Mouse (Mus musculus): Measurements from ENCODE around the gene Epha4. TPM values are rescaled to one million over a fixed set of nuclear protein-coding genes. Genes with fewer than 3 reads are reported as not detected.

Gene Epha4
- polyA plus RNA-seq, 1 experiment: 8.5 TPM

DNA sequence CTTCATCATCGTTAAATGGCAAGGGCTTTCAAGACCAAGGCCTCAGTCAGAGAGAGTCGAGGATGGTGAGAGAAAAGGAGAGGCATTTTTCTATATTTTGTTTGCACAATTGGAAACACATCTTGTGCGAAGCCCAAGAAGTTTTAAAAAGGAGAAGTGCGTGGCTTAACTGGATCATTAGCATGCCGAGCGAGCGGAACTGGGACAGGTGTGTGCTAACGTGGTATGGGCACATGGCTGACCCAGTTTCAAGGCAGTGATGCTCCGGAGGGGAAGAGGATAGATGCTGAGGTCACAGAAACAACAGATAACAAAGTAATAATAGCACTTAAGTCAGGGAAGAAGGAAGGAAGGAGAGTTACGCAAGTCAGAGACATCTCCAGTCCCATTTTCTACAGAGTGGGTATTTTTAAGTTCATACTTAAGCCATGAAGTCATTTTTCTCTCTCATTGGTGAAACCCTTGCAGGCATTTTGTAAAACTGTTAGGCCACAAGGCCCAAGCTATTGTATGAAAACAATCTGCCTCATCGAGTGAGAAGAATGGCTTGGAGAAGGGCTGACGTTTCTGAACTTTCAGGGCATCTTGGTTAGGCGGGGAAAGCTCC, 26.9 kb downstream of the Epha4 start:
- TF ChIP-seq EP300 (IDR thresholded peaks at IDR 0.05; ENCODE audit: insufficient read depth, low read depth, low read length): no peak
- no peak for TF ChIP-seq CTCF (IDR thresholded peaks at IDR 0.05; ENCODE audit: low read depth, low read length)
- no peak for TF ChIP-seq POLR2A (IDR thresholded peaks at IDR 0.05; ENCODE audit: insufficient read depth, low read length)
- H3K9me3 ChIP-seq (replicated peaks; ENCODE audit: control insufficient read depth, insufficient read depth, low read length, poor library complexity, severe bottlenecking): no peaks in the 10 kb centered on the region

GRCm38 (mm10) chr1:77484766-77485596, 29.9 kb downstream of the Epha4 start:
- Histone ChIP-seq H3K4me3 (ENCODE audit: low read depth, low read length) (no peak overlapping the region), H3K27ac (ENCODE audit: insufficient read depth, low read length) (no peak overlapping the region), H3K36me3 (ENCODE audit: control insufficient read depth, insufficient read depth, low read length, poor library complexity, severe bottlenecking) (no peaks in the 10 kb centered on the region), H3K27me3 (ENCODE audit: control insufficient read depth, insufficient read depth, low read length, poor library complexity, severe bottlenecking) (no peaks in the 10 kb centered on the region), H3K9ac (ENCODE audit: low read depth, poor library complexity, severe bottlenecking) (no peak overlapping the region), H3K9me3 (replicated peaks; ENCODE audit: control insufficient read depth, insufficient read depth, low read length, poor library complexity, severe bottlenecking) (no peaks in the 10 kb centered on the region), H3K4me1 (ENCODE audit: control insufficient read depth, insufficient read depth, low read length) (no peaks in the 10 kb centered on the region)
- no peak for TF ChIP-seq CTCF (IDR thresholded peaks at IDR 0.05; ENCODE audit: low read depth, low read length)
- no peak for TF ChIP-seq EP300 (IDR thresholded peaks at IDR 0.05; ENCODE audit: insufficient read depth, low read depth, low read length)
- no peak for TF ChIP-seq POLR2A (IDR thresholded peaks at IDR 0.05; ENCODE audit: insufficient read depth, low read length)

More for the DNA sequence above, 26.9 kb downstream of the Epha4 start:
- Histone ChIP-seq H3K36me3 (ENCODE audit: control insufficient read depth, insufficient read depth, low read length, poor library complexity, severe bottlenecking) (no peaks in the 10 kb centered on the region), H3K9ac (ENCODE audit: low read depth, poor library complexity, severe bottlenecking) (no peak overlapping the region), H3K27me3 (ENCODE audit: control insufficient read depth, insufficient read depth, low read length, poor library complexity, severe bottlenecking) (no peaks in the 10 kb centered on the region), H3K4me3 (ENCODE audit: low read depth, low read length) (no peak overlapping the region), H3K4me1 (ENCODE audit: control insufficient read depth, insufficient read depth, low read length) (no peaks in the 10 kb centered on the region), H3K27ac (ENCODE audit: insufficient read depth, low read length) (no peak overlapping the region)

DNA sequence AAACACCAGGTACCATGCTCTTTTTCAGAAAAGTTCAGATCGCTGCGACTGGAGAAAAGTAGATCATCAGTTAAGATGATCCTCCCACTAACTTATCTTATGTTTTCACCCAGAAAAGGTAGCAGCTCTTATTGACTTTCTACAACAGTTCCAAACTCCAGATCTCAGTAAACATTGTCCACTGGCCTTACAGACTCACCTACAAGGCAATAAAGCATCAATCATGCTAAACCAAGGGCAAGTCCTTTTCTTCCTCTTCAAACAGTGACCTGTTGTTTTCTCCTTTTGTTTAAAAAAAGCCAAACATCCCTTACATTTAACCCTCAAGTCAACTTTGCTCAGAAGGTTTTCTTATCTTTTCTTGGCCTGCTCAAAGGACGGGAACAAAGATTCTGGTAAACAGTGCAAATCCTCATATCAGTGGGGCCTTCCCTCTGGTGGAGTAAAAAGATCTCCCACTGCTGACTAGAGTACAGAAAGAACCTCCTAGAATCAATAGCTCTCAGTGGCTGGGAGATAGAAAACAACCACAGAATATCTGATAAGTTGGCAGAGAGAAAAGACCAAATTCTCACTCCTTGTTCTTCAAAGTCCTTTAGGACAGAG, 39.0 kb downstream of the Epha4 start:
- Histone ChIP-seq H3K36me3 (ENCODE audit: control insufficient read depth, insufficient read depth, low read length, poor library complexity, severe bottlenecking) (no peaks in the 10 kb centered on the region), H3K4me1 (ENCODE audit: control insufficient read depth, insufficient read depth, low read length) (peaks cover 4% of the 10 kb centered on the region), H3K27me3 (ENCODE audit: control insufficient read depth, insufficient read depth, low read length, poor library complexity, severe bottlenecking) (no peaks in the 10 kb centered on the region), H3K4me3 (ENCODE audit: low read depth, low read length) (no peak overlapping the region), H3K9me3 (replicated peaks; ENCODE audit: control insufficient read depth, insufficient read depth, low read length, poor library complexity, severe bottlenecking) (no peaks in the 10 kb centered on the region), H3K27ac (ENCODE audit: insufficient read depth, low read length) (no peak overlapping the region), H3K9ac (ENCODE audit: low read depth, poor library complexity, severe bottlenecking) (no peak overlapping the region)
- TF ChIP-seq CTCF (IDR thresholded peaks at IDR 0.05; ENCODE audit: low read depth, low read length): no peak
- TF ChIP-seq EP300 (IDR thresholded peaks at IDR 0.05; ENCODE audit: insufficient read depth, low read depth, low read length): no peak
- no peak for TF ChIP-seq POLR2A (IDR thresholded peaks at IDR 0.05; ENCODE audit: insufficient read depth, low read length)

DNA sequence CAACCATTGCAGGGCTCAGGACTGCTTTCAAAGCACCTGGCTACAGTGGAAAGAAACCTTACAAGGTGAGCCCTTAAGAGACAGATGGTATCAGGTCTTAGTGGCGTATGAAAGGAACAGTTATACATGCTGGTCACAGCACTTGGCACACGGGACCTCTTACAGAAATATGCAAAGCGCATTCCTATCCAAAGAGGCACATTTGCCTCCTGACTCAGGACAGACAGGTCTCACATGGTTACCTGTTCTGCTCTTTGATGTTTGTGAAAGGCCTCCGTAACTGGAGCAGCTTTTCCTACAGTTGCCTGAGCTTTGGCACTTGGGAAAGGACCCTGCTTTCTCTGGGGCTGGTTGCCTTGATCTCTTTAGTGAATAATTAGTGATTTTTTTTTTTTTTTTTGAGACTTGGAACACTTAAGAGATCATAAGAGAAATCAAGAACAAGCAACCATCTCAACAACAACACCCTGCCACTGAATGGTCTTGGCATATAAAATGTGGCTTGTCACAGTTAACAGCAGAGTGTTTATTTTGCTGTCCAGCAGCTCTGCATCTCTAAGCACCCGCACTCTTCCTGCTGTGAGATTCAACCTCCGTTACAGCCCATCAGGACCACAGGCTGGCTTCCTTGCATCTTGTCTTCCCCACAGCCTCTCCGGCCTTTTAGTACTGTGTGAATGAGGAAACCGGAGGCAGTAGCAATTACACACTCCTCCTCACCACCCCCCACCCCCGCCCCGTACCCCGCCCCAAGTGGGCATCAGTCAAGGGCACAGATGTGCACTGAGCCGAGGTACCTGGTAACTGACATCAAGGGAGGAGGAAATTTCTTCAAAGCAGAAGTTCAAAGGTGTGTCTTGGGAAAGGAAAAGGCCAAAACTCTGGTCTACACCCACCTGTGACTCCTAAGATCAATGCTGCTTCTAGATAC, 41.2 kb downstream of the Epha4 start:
- Histone ChIP-seq H3K9me3 (replicated peaks; ENCODE audit: control insufficient read depth, insufficient read depth, low read length, poor library complexity, severe bottlenecking) (no peaks in the 10 kb centered on the region), H3K4me1 (ENCODE audit: control insufficient read depth, insufficient read depth, low read length) (peaks cover 8% of the 10 kb centered on the region), H3K36me3 (ENCODE audit: control insufficient read depth, insufficient read depth, low read length, poor library complexity, severe bottlenecking) (no peaks in the 10 kb centered on the region), H3K4me3 (ENCODE audit: low read depth, low read length) (no peak overlapping the region), H3K27ac (ENCODE audit: insufficient read depth, low read length) (peak overlapping the region; percentile 74), H3K27me3 (ENCODE audit: control insufficient read depth, insufficient read depth, low read length, poor library complexity, severe bottlenecking) (no peaks in the 10 kb centered on the region), H3K9ac (ENCODE audit: low read depth, poor library complexity, severe bottlenecking) (no peak overlapping the region)
- TF ChIP-seq EP300 (IDR thresholded peaks at IDR 0.05; ENCODE audit: insufficient read depth, low read depth, low read length): 0 out of 2 replicates have a peak, but pooled peaks have one; percentile 38
- no peak for TF ChIP-seq POLR2A (IDR thresholded peaks at IDR 0.05; ENCODE audit: insufficient read depth, low read length)

- H3K4me3 ChIP-seq (ENCODE audit: low read depth, low read length): no peak overlapping the region
- H3K36me3 ChIP-seq (ENCODE audit: control insufficient read depth, insufficient read depth, low read length, poor library complexity, severe bottlenecking): no peaks in the 10 kb centered on the region
- H3K27me3 ChIP-seq (ENCODE audit: control insufficient read depth, insufficient read depth, low read length, poor library complexity, severe bottlenecking): no peaks in the 10 kb centered on the region
- 0 out of 2 replicates have a peak, but pooled peaks have one; percentile 58 for TF ChIP-seq EP300 (IDR thresholded peaks at IDR 0.05; ENCODE audit: insufficient read depth, low read depth, low read length)
- no peak for TF ChIP-seq POLR2A (IDR thresholded peaks at IDR 0.05; ENCODE audit: insufficient read depth, low read length)
- peaks cover 8% of the 10 kb centered on the region for H3K4me1 ChIP-seq (ENCODE audit: control insufficient read depth, insufficient read depth, low read length)
- no peaks in the 10 kb centered on the region for H3K9me3 ChIP-seq (replicated peaks; ENCODE audit: control insufficient read depth, insufficient read depth, low read length, poor library complexity, severe bottlenecking)
- H3K9ac ChIP-seq (ENCODE audit: low read depth, poor library complexity, severe bottlenecking): no peak overlapping the region
- H3K27ac ChIP-seq (ENCODE audit: insufficient read depth, low read length): no peak overlapping the region
These were observed 42.3 kb downstream of the Epha4 start for GRCm38 (mm10) chr1:77472566-77472965.
